Mouse (Mus musculus) gastrocnemius, adult 18-20 months (tissue): ENCODE data around the gene Igll1. TPM values are rescaled to one million over a fixed set of nuclear protein-coding genes. Genes with fewer than 3 reads are reported as not detected.
"Not testable (repeated sequence)": the region's sequence is repeated elsewhere in the genome, so short reads cannot be mapped to it uniquely, and the experiment has no call there.

Experiments used
- DNase-seq: peaks from one replicate; pipeline ENCODE4 v3.0.0; 2021; ENCODE audit warnings: low spot score
- long read RNA-seq, 2 experiments: library from polyadenylated mRNA; stranded (forward); transcript quantifications; one replicate each; pipeline ENCODE4 v2.0.0; 2021
- total RNA-seq, 2 experiments: library from RNA; stranded (reverse); gene quantifications; 2 replicates each; pipeline ENCODE4 v1.2.3; 2021

The Igll1 gene
- total RNA-seq, result not detected
- long read RNA-seq, experiment 1, result 0 reads
- long read RNA-seq, experiment 2, result 0 reads

GRCm38 (mm10) chr16:16863978-16864377 lies at the start of gene Igll1:
TSS of gene Igll1 (minus strand) at chr16:16863985.
- DNase-seq, result no peak

GRCm38 (mm10) chr16:16913440-16913839 lies 49.7 kb upstream of the Igll1 start:
- no peak for DNase-seq

GRCm38 (mm10) chr16:16911641-16912597 lies 48.1 kb upstream of the Igll1 start:
- DNase-seq, result peak; percentile 73

- DNase-seq, result peak; percentile 47
These were observed 44.0 kb upstream of the Igll1 start for GRCm38 (mm10) chr16:16907799-16908198.

- no peak for DNase-seq
These were observed 39.4 kb upstream of the Igll1 start for GRCm38 (mm10) chr16:16903188-16903587.

- no peak for DNase-seq
These were observed 38.5 kb upstream of the Igll1 start for GRCm38 (mm10) chr16:16902329-16902728.

- no peak for DNase-seq
These were observed 33.3 kb upstream of the Igll1 start for GRCm38 (mm10) chr16:16897056-16897584.

- DNase-seq, result peak; percentile 94
These were observed 32.7 kb upstream of the Igll1 start, which contains the start of gene Ppm1f for GRCm38 (mm10) chr16:16896382-16897055. TSS of gene Ppm1f (plus strand) at chr16:16896469.

- DNase-seq, result no peak
These were observed 32.2 kb upstream of the Igll1 start for GRCm38 (mm10) chr16:16896015-16896381.

- DNase-seq, result no peak
These were observed 28.6 kb upstream of the Igll1 start for GRCm38 (mm10) chr16:16892366-16892765.

GRCm38 (mm10) chr16:16888341-16888740 lies 24.6 kb upstream of the Igll1 start:
- DNase-seq, result no peak

- DNase-seq, result no peak
These were observed 15.2 kb upstream of the Igll1 start for GRCm38 (mm10) chr16:16879025-16879424.

- DNase-seq, result peak; percentile 87
These were observed 7.0 kb upstream of the Igll1 start, which contains the start of the genes Top3b and Vpreb1 for GRCm38 (mm10) chr16:16870617-16871331. TSS of gene Top3b (plus strand) at chr16:16870736. TSS of gene Vpreb1 (minus strand) at chr16:16870843.

GRCm38 (mm10) chr16:16870241-16870616 lies 6.4 kb upstream of the Igll1 start:
- DNase-seq, result no peak

- DNase-seq, result peak; percentile 3
These were observed 2.1 kb upstream of the Igll1 start for GRCm38 (mm10) chr16:16865696-16866561.

GRCm38 (mm10) chr16:16865217-16865616 lies 1.4 kb upstream of the Igll1 start:
- no peak for DNase-seq

GRCm38 (mm10) chr16:16862288-16862687 lies 1.5 kb downstream of the Igll1 start:
- no peak for DNase-seq

- DNase-seq, result no peak
These were observed 6.9 kb downstream of the Igll1 start for GRCm38 (mm10) chr16:16856731-16857476.

GRCm38 (mm10) chr16:16856054-16856453 lies 7.7 kb downstream of the Igll1 start:
- not testable (repeated sequence) for DNase-seq

GRCm38 (mm10) chr16:16855541-16855940 lies 8.2 kb downstream of the Igll1 start:
- no peak for DNase-seq
